Mouse (Mus musculus) lung, postnatal 0 days (tissue): ENCODE data around the gene Pgap2.

Source experiments
- CTCF ChIP-seq: IDR thresholded peaks from 2 replicates; pipeline ENCODE4 v1.5.1; 2016; ENCODE audit warnings: antibody characterized with exemption, mild to moderate bottlenecking
- EP300 ChIP-seq: IDR thresholded peaks from 2 replicates; pipeline ENCODE4 v1.6.1; 2016; ENCODE audit warnings: antibody characterized with exemption, mild to moderate bottlenecking, control low read depth

GRCm38 (mm10) chr7:102260518-102260917 is 50.5 kb downstream of the Pgap2 start:
- TF ChIP-seq EP300 = no peak
- TF ChIP-seq CTCF = no peak
